Mouse (Mus musculus): ENCODE measurements around the gene Yif1a. TPM values are rescaled to one million over a fixed set of nuclear protein-coding genes. Genes with fewer than 3 reads are reported as not detected.
"Not testable (repeated sequence)": the region's sequence is repeated elsewhere in the genome, so short reads cannot be mapped to it uniquely, and the experiment has no call there.

The Yif1a gene
- polyA plus RNA-seq, 1 experiment from 2014 or later, result 94.5 TPM

DNA sequence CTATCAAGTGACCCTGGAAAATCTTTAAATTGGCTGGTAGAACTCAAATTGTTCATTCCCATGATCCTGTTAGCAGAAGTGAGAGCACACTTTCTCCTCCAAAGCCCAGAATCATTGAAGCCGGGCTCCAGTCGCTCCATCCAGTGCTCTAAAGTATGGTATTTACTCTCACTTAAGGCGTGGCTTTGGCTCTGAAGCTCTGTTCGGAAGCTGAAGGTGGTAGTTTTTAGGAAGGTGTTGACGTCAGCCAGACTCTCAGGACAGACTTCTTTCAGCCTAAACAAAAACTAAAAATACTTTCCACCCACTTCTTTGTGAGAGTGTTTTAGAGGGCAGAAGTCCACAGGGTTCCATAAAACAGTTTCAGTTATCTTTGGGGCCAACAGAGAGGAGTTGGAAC lies 14.8 kb upstream of the Yif1a start:
- Histone ChIP-seq H3K36me3 (no peaks in the 10 kb centered on the region), H3K27ac (no peak overlapping the region), H3K9me3 (no peaks in the 10 kb centered on the region), H3K9ac (no peak overlapping the region), H3K4me2 (replicated peaks) (peak overlapping the region; percentile 21; the same call in 1 of the 2 replicates), H3K4me3 (no peak overlapping the region), H3K27me3 (peaks cover 3% of the 10 kb centered on the region; the same call in 1 of the 2 replicates), H3K4me1 (peaks cover 37% of the 10 kb centered on the region)
- ATAC-seq (ENCODE audit: low FRiP score, low read depth), result no peak
- 40% methylated on average over 5 of the region's 5 CpGs for WGBS

DNA sequence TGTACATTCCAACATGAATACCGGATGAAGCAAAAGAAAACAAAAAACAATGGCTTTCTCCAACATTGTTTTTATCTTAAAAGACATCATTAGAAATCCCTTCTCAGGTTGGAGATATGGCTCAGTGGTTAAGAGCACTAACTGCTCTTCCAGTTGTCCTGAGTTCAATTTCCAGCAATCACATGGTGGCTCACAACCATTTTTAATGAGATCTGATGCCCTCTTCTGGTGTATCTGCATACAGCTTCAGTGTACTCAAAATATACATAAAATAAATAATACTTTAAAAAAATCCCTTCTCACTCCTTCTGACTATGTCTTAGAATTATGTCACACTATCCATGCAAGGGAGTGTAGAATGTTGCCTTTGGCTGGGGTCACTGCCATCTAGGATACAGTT lies 9.1 kb upstream of the Yif1a start:
- H3K9ac ChIP-seq, result no peak overlapping the region
- 97% methylated on average over 1 of the region's 1 CpGs for WGBS
- peaks cover 54% of the 10 kb centered on the region for H3K27me3 ChIP-seq
- ATAC-seq (ENCODE audit: low FRiP score, low read depth), result no peak
- no peaks in the 10 kb centered on the region for H3K36me3 ChIP-seq
- H3K4me3 ChIP-seq, result no peak overlapping the region
- no peak overlapping the region for H3K27ac ChIP-seq
- H3K4me1 ChIP-seq, result no peaks in the 10 kb centered on the region
- H3K4me2 ChIP-seq (replicated peaks), result no peak overlapping the region
- H3K9me3 ChIP-seq, result no peaks in the 10 kb centered on the region

DNA sequence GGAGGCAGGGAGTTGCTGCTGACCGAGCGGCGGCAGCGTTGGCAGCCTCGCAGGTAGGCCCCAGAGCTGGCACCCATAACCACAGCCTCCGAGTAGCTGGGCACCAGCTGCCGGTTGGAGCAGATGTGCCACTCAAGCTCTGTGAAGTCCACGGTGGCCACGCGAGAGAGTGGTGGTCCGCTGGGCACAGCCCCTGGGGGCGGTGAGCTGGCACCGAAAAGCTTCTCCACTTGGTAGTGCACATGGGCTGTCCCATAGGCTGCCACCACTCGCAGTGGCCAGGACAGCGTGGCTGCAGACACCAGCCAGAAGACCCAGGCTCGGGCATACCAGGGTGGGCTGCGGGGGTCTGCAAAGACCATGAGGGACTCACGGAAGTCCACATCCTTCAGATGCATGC lies 6.3 kb upstream of the Yif1a start:
- no peaks in the 10 kb centered on the region for H3K36me3 ChIP-seq
- H3K4me2 ChIP-seq (replicated peaks), result no peak overlapping the region
- H3K27me3 ChIP-seq, result peaks cover 77% of the 10 kb centered on the region
- no peak overlapping the region for H3K27ac ChIP-seq
- no peak overlapping the region for H3K4me3 ChIP-seq
- ATAC-seq (ENCODE audit: low FRiP score, low read depth), result no peak
- no peak overlapping the region for H3K9ac ChIP-seq
- H3K4me1 ChIP-seq, result peaks cover 13% of the 10 kb centered on the region
- no peaks in the 10 kb centered on the region for H3K9me3 ChIP-seq
- 56% methylated on average over 18 of the region's 18 CpGs for WGBS

DNA sequence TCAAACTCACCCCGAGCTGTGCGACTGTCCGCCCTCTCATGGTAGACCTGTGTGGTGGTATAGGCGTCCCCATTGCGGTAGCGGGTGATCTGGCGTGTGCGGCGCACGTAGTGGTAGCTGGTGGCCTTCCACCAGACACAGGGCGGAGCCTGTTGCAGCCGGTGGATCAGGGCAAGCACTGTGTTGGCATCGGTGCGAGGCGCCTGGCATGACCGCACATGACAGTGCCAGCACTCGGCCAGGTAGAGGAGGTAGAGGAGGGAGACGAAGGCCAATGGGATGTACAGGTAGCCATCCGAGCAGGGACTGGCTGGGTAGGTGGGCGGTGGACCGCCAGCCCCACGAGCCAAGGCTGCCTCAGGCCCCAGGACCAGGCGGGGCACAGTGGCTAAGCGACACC lies 5.7 kb upstream of the Yif1a start:
- no peak overlapping the region for H3K4me3 ChIP-seq
- no peaks in the 10 kb centered on the region for H3K9me3 ChIP-seq
- H3K9ac ChIP-seq, result no peak overlapping the region
- no peak overlapping the region for H3K27ac ChIP-seq
- 60% methylated on average over 24 of the region's 24 CpGs for WGBS
- no peak overlapping the region for H3K4me2 ChIP-seq (replicated peaks)
- no peak for ATAC-seq (ENCODE audit: low FRiP score, low read depth)
- no peaks in the 10 kb centered on the region for H3K36me3 ChIP-seq
- peaks cover 77% of the 10 kb centered on the region for H3K27me3 ChIP-seq
- H3K4me1 ChIP-seq, result peaks cover 18% of the 10 kb centered on the region

DNA sequence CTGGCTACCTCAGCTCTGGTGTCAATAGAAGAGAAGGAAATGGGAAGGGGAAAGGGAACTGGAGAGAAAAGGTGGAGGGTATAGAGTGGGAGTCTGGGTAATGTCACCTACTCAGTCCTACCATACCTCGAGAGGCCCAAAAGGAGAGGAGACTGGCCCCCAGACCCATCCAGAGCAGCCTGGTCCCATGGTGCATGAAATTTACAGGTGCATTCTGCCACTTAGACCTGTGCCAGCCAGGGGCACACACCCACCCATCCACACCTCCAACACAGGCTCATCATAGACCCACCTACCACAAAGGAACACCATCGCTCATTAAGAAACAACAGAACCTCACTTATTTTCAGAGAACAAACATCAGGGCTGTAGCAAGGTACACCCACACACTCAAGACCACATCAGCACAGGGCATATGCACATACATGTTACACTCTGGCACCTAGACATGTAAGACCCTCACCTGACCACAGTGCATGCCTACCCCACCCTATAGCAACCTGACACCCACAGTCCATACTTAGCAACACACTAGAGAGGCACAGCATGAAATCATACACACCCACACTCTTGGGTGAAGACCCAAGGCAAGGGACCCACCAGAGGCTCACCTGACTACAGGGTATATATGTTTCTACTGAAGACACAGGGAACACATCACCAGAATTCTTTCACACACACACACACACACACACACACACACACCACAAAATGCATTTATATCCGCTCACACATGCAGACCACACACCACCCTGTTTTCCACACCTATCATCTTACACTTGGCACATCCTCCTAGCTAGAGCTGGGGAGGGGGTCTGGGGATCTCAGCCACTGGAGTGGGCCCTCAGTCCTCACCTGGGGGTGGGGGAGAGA lies 4.1 kb upstream of the Yif1a start:
- Histone ChIP-seq H3K4me1 (peaks cover 24% of the 10 kb centered on the region), H3K9me3 (no peaks in the 10 kb centered on the region), H3K4me3 (peak overlapping the region; percentile 50; the same call in 1 of the 2 replicates), H3K27ac (no peak overlapping the region), H3K9ac (no peak overlapping the region), H3K4me2 (replicated peaks) (no peak overlapping the region), H3K27me3 (peaks cover 74% of the 10 kb centered on the region), H3K36me3 (no peaks in the 10 kb centered on the region)
- WGBS, result 61% methylated on average over 3 of the region's 3 CpGs
- ATAC-seq (ENCODE audit: low FRiP score, low read depth), result no peak

DNA sequence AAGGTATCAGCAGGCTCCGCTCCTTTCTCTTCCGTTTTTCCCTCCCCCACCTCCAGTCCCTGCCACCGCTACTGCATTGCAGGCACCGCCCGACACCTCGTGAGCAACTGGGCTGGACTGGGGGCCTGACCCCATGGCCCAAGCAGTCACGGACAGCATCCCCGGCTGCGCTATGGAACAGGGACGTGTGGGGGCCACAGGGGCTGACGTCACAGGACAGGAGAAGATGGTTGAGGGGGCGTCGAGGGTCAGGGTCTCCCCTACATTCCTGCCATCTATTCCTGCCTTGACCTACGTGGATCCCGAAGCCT lies 3.5 kb upstream of the Yif1a start:
- WGBS, result 2% methylated on average over 15 of the region's 15 CpGs
- H3K27ac ChIP-seq, result no peak overlapping the region
- H3K36me3 ChIP-seq, result peaks cover 4% of the 10 kb centered on the region; the same call in 1 of the 2 replicates
- H3K9me3 ChIP-seq, result no peaks in the 10 kb centered on the region
- no peak for ATAC-seq (ENCODE audit: low FRiP score, low read depth)
- peak overlapping the region; percentile 85 for H3K4me2 ChIP-seq (replicated peaks)
- H3K4me3 ChIP-seq, result peak overlapping the region; percentile 50
- peaks cover 29% of the 10 kb centered on the region for H3K4me1 ChIP-seq
- peaks cover 68% of the 10 kb centered on the region for H3K27me3 ChIP-seq
- no peak overlapping the region for H3K9ac ChIP-seq

DNA sequence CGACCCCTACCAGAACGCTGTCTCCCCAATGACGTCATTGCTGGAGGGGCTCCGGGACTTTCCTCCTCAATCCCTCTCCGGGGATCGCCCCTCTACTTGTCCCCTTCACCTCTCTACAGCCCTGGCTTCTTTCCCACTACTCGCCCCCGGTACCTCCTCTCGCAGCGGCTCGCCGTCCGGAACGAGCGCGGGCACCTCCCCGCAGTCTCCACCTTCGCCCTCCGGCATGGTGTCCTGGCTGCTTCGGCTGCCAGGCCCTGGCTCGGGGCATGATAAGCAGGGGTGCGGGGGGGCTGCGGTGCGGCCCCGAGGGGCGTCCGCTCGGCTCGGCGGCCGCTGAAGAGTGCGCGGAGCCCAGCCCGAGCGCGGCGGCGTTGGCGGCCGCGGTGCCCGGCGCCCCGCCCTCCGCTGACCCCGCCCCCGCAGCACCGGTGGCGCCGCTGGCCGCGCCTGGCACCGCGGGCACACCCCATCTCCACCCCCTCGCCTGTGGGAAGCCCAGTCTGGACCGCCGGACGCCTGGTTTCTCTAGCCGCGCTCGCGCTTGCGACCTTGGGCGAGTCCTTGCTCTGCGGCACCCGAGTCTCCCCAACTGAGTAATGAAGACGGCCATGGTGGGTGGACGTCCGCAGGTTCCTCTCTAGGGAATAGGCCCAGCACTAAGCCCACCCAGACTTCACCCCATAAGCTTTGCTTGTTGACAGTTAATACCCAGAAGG lies 3.0 kb upstream of the Yif1a start, which contains the start of gene Tmem151a:
Tmem151a (minus strand) TSS at position 387 of the 719 bp plus-strand sequence.
- H3K4me1 ChIP-seq, result peaks cover 29% of the 10 kb centered on the region
- H3K4me2 ChIP-seq (replicated peaks), result peak within 1 kb of the TSS; percentile 85
- H3K9ac ChIP-seq, result peak within 1 kb of the TSS; percentile 59
- no peak within 1 kb of the TSS for H3K27ac ChIP-seq
- WGBS, result under 1% methylated on average over 48 of the region's 69 CpGs
- H3K27me3 ChIP-seq, result peaks cover 63% of the 10 kb centered on the region
- H3K36me3 ChIP-seq, result peaks cover 8% of the 10 kb centered on the region
- peak within 1 kb of the TSS; percentile 50 for H3K4me3 ChIP-seq
- H3K9me3 ChIP-seq, result no peaks in the 10 kb centered on the region
- ATAC-seq (ENCODE audit: low FRiP score, low read depth), result no peak

DNA sequence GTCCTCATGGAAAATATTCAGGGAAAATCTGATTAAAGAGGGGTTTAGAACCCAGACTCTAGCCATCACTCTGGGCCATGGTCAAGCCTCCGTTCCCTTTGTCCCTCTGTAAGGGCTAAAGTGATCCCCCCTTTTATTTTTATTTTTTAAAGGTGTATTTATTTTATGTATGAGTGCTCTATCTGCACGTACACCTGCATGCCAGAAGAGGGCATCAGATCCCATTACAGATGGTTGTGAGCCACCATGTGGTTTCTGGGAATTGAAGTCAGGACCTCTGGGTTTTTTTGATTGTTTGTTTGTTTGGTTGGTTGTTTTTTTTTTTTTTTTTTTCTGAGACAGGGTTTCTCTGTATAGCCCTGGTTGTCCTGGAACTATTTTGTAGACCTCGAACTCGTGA lies 1.8 kb upstream of the Yif1a start:
- not testable (repeated sequence) for H3K4me2 ChIP-seq (replicated peaks); ATAC-seq (ENCODE audit: low FRiP score, low read depth); H3K9me3 ChIP-seq; H3K27ac ChIP-seq; H3K9ac ChIP-seq; H3K4me3 ChIP-seq
- peaks cover 29% of the 10 kb centered on the region for H3K4me1 ChIP-seq
- H3K27me3 ChIP-seq, result peaks cover 51% of the 10 kb centered on the region
- H3K36me3 ChIP-seq, result peaks cover 20% of the 10 kb centered on the region
- 53% methylated on average over 4 of the region's 4 CpGs for WGBS

DNA sequence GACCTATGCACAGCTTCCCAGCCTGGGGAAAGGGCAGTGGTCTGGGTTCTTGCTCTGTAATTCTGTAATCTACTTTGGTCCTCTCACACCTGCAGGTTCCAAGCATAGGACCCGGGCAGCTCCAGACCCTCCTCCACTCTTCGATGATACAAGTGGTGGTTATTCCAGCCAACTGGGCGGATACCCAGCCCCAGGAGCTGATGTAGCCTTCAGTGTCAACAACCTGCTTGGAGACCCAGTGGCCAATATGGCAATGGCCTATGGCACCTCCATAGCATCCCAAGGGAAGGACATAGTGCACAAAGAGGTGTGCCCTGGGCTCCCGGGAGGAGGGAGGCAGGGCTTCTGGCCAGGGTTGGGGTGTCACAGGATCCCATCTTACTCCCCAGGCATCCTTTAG lies 986 bp downstream of the Yif1a start:
- no peak for ATAC-seq (ENCODE audit: low FRiP score, low read depth)
- peaks cover 42% of the 10 kb centered on the region for H3K36me3 ChIP-seq
- H3K4me3 ChIP-seq, result peak overlapping the region; percentile 83
- H3K9ac ChIP-seq, result peak overlapping the region; percentile 83
- no peaks in the 10 kb centered on the region for H3K9me3 ChIP-seq
- no peak overlapping the region for H3K27ac ChIP-seq
- peaks cover 34% of the 10 kb centered on the region for H3K4me1 ChIP-seq
- 87% methylated on average over 4 of the region's 4 CpGs for WGBS
- peaks cover 23% of the 10 kb centered on the region for H3K27me3 ChIP-seq
- H3K4me2 ChIP-seq (replicated peaks), result peak overlapping the region; percentile 90

DNA sequence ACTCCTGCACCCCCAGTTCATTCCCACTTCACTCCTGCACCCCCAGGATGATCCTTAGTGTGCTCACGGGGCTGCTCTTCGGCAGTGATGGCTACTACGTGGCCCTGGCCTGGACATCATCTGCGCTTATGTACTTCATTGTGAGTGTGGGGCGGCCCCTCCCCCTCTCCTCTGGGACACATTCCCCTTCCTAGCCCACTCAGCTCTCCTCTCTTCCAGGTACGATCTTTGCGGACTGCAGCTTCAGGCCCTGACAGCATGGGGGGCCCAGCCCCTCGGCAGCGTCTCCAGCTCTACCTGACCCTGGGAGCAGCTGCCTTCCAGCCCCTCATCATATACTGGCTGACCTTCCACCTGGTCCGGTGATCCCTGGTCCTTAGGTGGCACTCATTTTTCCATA lies 3.7 kb downstream of the Yif1a start:
- no peaks in the 10 kb centered on the region for H3K9me3 ChIP-seq
- no peak overlapping the region for H3K4me2 ChIP-seq (replicated peaks)
- H3K27me3 ChIP-seq, result no peaks in the 10 kb centered on the region
- H3K36me3 ChIP-seq, result peaks cover 42% of the 10 kb centered on the region
- ATAC-seq (ENCODE audit: low FRiP score, low read depth), result no peak
- 89% methylated on average over 10 of the region's 10 CpGs for WGBS
- H3K27ac ChIP-seq, result no peak overlapping the region
- H3K4me1 ChIP-seq, result peaks cover 48% of the 10 kb centered on the region
- no peak overlapping the region for H3K4me3 ChIP-seq
- H3K9ac ChIP-seq, result no peak overlapping the region

DNA sequence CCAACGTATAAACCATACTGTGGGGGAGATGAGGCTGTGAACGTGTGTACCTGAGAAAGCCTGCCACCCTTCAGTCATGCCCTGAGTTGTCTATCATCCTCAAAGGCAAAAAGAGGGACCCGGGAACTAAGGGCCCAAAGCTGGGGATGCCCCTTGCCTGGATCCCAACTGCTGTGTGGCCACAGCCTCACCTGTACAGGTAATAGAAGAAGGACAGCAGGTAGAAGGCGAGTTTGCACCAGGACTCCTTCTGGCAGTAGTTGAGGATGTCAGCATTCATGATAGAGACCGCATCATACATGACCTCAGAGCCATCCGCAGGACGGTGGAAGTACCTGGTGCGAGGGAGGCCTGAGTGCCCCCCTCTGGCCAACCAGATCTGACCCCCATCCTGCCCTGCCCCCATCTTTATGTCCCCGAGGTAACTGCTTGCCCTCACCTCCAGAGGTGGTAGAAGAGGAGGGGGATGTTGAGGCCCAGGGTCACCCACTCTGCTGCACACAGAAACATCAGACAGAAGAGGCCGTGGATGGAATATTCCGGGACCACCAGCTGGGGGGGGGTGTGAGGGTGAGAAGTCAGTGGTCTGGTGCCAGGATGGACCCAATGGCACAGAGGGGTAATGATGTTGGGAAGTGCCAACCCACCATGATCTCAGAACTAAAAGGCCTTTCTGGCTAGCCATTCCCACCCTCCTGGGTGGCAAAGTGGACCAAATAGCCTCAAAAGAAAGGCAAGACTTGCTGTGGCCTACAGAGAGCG lies 5.3 kb downstream of the Yif1a start:
- Histone ChIP-seq H3K27ac (no peak overlapping the region), H3K4me3 (no peak overlapping the region), H3K9me3 (no peaks in the 10 kb centered on the region), H3K9ac (peak overlapping the region; percentile 50; the same call in 1 of the 2 replicates), H3K4me1 (peaks cover 55% of the 10 kb centered on the region), H3K4me2 (replicated peaks) (peak overlapping the region; percentile 47), H3K27me3 (no peaks in the 10 kb centered on the region), H3K36me3 (peaks cover 42% of the 10 kb centered on the region)
- WGBS, result 75% methylated on average over 12 of the region's 12 CpGs
- ATAC-seq (ENCODE audit: low FRiP score, low read depth), result no peak

DNA sequence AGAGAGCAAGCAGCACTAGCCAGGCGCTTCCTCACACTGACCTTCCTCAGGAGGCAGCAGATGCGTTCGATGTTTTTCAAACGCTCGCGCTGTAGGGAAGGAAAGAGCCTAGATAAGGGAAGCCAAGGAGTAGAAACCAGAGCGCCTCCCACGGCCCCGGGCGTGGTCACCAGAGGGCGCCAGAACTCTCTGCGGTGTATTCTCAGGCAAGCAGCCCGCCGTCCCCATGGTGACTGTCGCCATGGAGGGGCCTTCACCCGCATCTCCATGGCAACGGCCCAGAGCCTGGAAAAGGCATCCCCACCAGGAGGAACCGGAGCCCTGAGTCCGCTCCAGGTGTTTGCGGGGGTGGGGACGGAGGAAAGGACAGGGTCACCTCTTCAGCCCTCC lies 5.9 kb downstream of the Yif1a start:
- H3K4me2 ChIP-seq (replicated peaks), result peak overlapping the region; percentile 47
- H3K9me3 ChIP-seq, result no peaks in the 10 kb centered on the region
- H3K4me3 ChIP-seq, result peak overlapping the region; percentile 7; the same call in 1 of the 2 replicates
- peak overlapping the region; percentile 50; the same call in 1 of the 2 replicates for H3K9ac ChIP-seq
- H3K36me3 ChIP-seq, result peaks cover 43% of the 10 kb centered on the region
- H3K4me1 ChIP-seq, result peaks cover 55% of the 10 kb centered on the region
- WGBS, result 0% methylated on average over 21 of the region's 21 CpGs
- H3K27me3 ChIP-seq, result no peaks in the 10 kb centered on the region
- ATAC-seq (ENCODE audit: low FRiP score, low read depth), result peak; percentile 66
- H3K27ac ChIP-seq, result no peak overlapping the region

Measured in limb, embryonic 13.5 days (tissue).